Mouse (Mus musculus) bone marrow macrophage, adult 2 months (primary cell): ENCODE measurements around the gene Cblb.

Experiments used
- CTCF ChIP-seq: IDR thresholded peaks from 2 replicates; pipeline ENCODE4 v1.5.1; 2012; ENCODE audit warnings: low read depth, mild to moderate bottlenecking, low read length, moderate library complexity
- POLR2A ChIP-seq: IDR thresholded peaks from 2 replicates; pipeline ENCODE4 v1.6.1; 2012; ENCODE audit warnings: mild to moderate bottlenecking, low read depth, low read length, borderline replicate concordance

DNA sequence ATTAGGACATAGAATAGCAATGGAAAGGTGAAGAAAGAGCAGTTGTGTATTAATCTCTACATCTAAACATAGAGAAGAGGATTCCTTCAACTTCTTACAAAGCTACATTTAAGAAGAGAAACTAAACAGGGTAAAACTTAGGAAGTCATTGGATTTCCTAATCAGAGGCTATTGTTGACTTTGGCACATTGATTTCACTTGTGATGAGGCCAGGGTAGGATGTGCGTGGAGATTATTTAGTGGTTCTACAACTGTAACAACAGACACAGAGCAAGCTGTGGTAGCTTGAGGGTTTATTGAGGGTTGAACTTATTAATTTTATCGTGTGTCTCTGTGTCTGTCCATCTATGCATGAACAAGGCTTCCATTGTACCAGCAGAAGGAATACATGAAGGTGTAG, 7.8 kb downstream of the Cblb start:
- TF ChIP-seq CTCF (no peak), POLR2A (no peak)
